In genomic region chr6:127286681-127287476, GRCm38 (mm10) we compare ENCODE assay signal across 26 mouse cellular contexts.
DNase-seq lines count a peak whose midpoint lies in the region; ATAC-seq lines count a peak whose summit lies in the region.
"Had no signal": no experiment of that assay in that cellular context is flagged by ENCODE, and none has a peak within 500 bp of the region (broad histone marks: within the 10 kb centered on the region; RNA-seq: fewer than 3 reads in every experiment).

No protein-coding gene starts in this region.

- no peak overlapping the region for H3K4me3 ChIP-seq in liver, embryonic 12.5 days
- H3K4me3 ChIP-seq in liver, embryonic 11.5 days (ENCODE audit: low read depth, low read length) = no peak overlapping the region
- no peak overlapping the region for H3K4me3 ChIP-seq in embryonic facial prominence, embryonic 13.5 days
- H3K4me3 ChIP-seq in midbrain, embryonic 10.5 days = no peak overlapping the region
- H3K4me3 ChIP-seq: heart, embryonic 15.5 days; hindbrain, embryonic 12.5 days; limb, embryonic 10.5 days; limb, embryonic 15.5 days; stomach, embryonic 15.5 days had no signal

- no peak overlapping the region for H3K9ac ChIP-seq in liver, embryonic 12.5 days
- H3K9ac ChIP-seq in liver, embryonic 11.5 days (ENCODE audit: low read depth, low read length) = no peak overlapping the region
- no peak overlapping the region for H3K9ac ChIP-seq in embryonic facial prominence, embryonic 13.5 days
- H3K9ac ChIP-seq: forebrain, postnatal 0 days; heart, embryonic 15.5 days; hindbrain, embryonic 12.5 days; limb, embryonic 15.5 days; stomach, embryonic 15.5 days had no signal

- 58% methylated on average over 12 of the region's 12 CpGs for WGBS in liver, embryonic 12.5 days (ENCODE audit: insufficient replicate concordance)
- 66% methylated on average over 12 of the region's 12 CpGs for WGBS in liver, embryonic 11.5 days
- WGBS in embryonic facial prominence, embryonic 13.5 days = 34% methylated on average over 12 of the region's 12 CpGs
- WGBS in midbrain, embryonic 10.5 days = 77% methylated on average over 12 of the region's 12 CpGs

- no peaks in the 10 kb centered on the region for H3K9me3 ChIP-seq in liver, embryonic 12.5 days (replicated peaks)
- H3K9me3 ChIP-seq in liver, embryonic 11.5 days (ENCODE audit: control insufficient read depth, low read length) = no peaks in the 10 kb centered on the region
- H3K9me3 ChIP-seq in embryonic facial prominence, embryonic 13.5 days = no peaks in the 10 kb centered on the region
- no peaks in the 10 kb centered on the region for H3K9me3 ChIP-seq in midbrain, embryonic 10.5 days (replicated peaks)
- H3K9me3 ChIP-seq: heart, embryonic 15.5 days; hindbrain, embryonic 12.5 days; limb, embryonic 10.5 days; limb, embryonic 15.5 days; stomach, embryonic 15.5 days had no signal

- ATAC-seq in liver, embryonic 12.5 days = peak; percentile 43; the same call in 1 of the 2 replicates
- no peak for ATAC-seq in liver, embryonic 11.5 days (replicated peaks; ENCODE audit: low FRiP score)
- no peak; the same call in 1 of the 2 replicates for ATAC-seq in embryonic facial prominence, embryonic 13.5 days (ENCODE audit: insufficient number of reproducible peaks, insufficient read depth, low FRiP score, low TSS enrichment, low read depth)
- ATAC-seq in CD4-positive, CD25-positive, alpha-beta regulatory T cell, adult 4 months = no peak
- ATAC-seq: activated CD4-positive, CD25-positive, alpha-beta regulatory T cell, adult 4 months; forebrain, postnatal 0 days; midbrain, embryonic 16.5 days had no signal

- peaks cover 28% of the 10 kb centered on the region for H3K27me3 ChIP-seq in liver, embryonic 12.5 days (replicated peaks)
- peaks cover 4% of the 10 kb centered on the region; the same call in 1 of the 2 replicates for H3K27me3 ChIP-seq in liver, embryonic 11.5 days (replicated peaks; ENCODE audit: control insufficient read depth, insufficient read depth, low read length)
- no peaks in the 10 kb centered on the region for H3K27me3 ChIP-seq in embryonic facial prominence, embryonic 13.5 days
- H3K27me3 ChIP-seq in midbrain, embryonic 10.5 days (ENCODE audit: low read depth, poor library complexity, severe bottlenecking) = no peaks in the 10 kb centered on the region; the same call in 1 of the 2 replicates
- H3K27me3 ChIP-seq: hindbrain, embryonic 12.5 days; limb, embryonic 15.5 days; stomach, embryonic 15.5 days had no signal

- no peak overlapping the region for H3K4me2 ChIP-seq in liver, embryonic 12.5 days
- no peak overlapping the region for H3K4me2 ChIP-seq in liver, embryonic 11.5 days
- no peak overlapping the region for H3K4me2 ChIP-seq in embryonic facial prominence, embryonic 13.5 days
- H3K4me2 ChIP-seq: heart, embryonic 15.5 days; hindbrain, embryonic 12.5 days; limb, embryonic 15.5 days; midbrain, embryonic 11.5 days; stomach, embryonic 15.5 days had no signal

- H3K27ac ChIP-seq in liver, embryonic 12.5 days = no peak overlapping the region
- no peak overlapping the region for H3K27ac ChIP-seq in liver, embryonic 11.5 days (ENCODE audit: low read depth, low read length)
- H3K27ac ChIP-seq in embryonic facial prominence, embryonic 13.5 days = peak overlapping the region; percentile 45; the same call in 1 of the 2 replicates
- no peak overlapping the region for H3K27ac ChIP-seq in midbrain, embryonic 10.5 days (replicated peaks)
- H3K27ac ChIP-seq: heart, embryonic 15.5 days; hindbrain, embryonic 12.5 days; limb, embryonic 10.5 days; limb, embryonic 15.5 days; stomach, embryonic 15.5 days had no signal

- peaks cover 7% of the 10 kb centered on the region; the same call in 1 of the 2 replicates for H3K4me1 ChIP-seq in liver, embryonic 12.5 days
- no peaks in the 10 kb centered on the region for H3K4me1 ChIP-seq in liver, embryonic 11.5 days (replicated peaks; ENCODE audit: control insufficient read depth, insufficient read depth, low read length)
- H3K4me1 ChIP-seq in embryonic facial prominence, embryonic 13.5 days = peaks cover 51% of the 10 kb centered on the region
- peaks cover 9% of the 10 kb centered on the region for H3K4me1 ChIP-seq in midbrain, embryonic 10.5 days
- H3K4me1 ChIP-seq: heart, embryonic 15.5 days; hindbrain, embryonic 12.5 days had no signal

- DNase-seq in liver, embryonic 11.5 days (ENCODE audit: low spot score) = no peak
- DNase-seq in lung, postnatal 10 days = peak; percentile 30
- DNase-seq in lung, postnatal 25 days (ENCODE audit: low spot score) = no peak
- no peak for DNase-seq in midbrain, embryonic 10.5 days (ENCODE audit: low spot score)
- no peak for DNase-seq in yolk sac, embryonic 10.5 days (ENCODE audit: low spot score)
- DNase-seq: adrenal gland, adult 8-10 months; cerebellum, adult 8-10 months; cerebellum, postnatal 36 days; forebrain, postnatal 0 days; gastrocnemius, postnatal 10 days; kidney, adult 11 months; kidney, postnatal 14 days; layer of hippocampus, adult 9-11 months; right cerebral cortex, postnatal 25 days; thymus, postnatal 14 days had no signal

- no peaks in the 10 kb centered on the region for H3K36me3 ChIP-seq in liver, embryonic 12.5 days
- H3K36me3 ChIP-seq in liver, embryonic 11.5 days (ENCODE audit: control insufficient read depth, insufficient read depth, low read length) = no peaks in the 10 kb centered on the region
- no peaks in the 10 kb centered on the region for H3K36me3 ChIP-seq in embryonic facial prominence, embryonic 13.5 days
- H3K36me3 ChIP-seq in midbrain, embryonic 10.5 days = no peaks in the 10 kb centered on the region
- H3K36me3 ChIP-seq: heart, embryonic 15.5 days; hindbrain, embryonic 12.5 days; limb, embryonic 10.5 days; limb, embryonic 15.5 days; stomach, embryonic 15.5 days had no signal
